In genomic region chr2:118926998-118927739, GRCm38 (mm10) we compare ENCODE assay signal across 8 mouse cellular contexts. TPM values are rescaled to one million over a fixed set of nuclear protein-coding genes. Genes with fewer than 3 reads are reported as not detected.
DNase-seq lines count a peak whose midpoint lies in the region; ATAC-seq and TF ChIP-seq lines count a peak whose summit lies in the region.

No protein-coding gene starts in this region.

- intact Hi-C loops in gastrocnemius, adult 2 months (cut with DNase I): no loop called here
- intact Hi-C loops in gastrocnemius, postnatal 14 days (cut with DNase I; ENCODE audit: low total_unique reads): no loop called here
- intact Hi-C loops in left cerebral cortex, postnatal 14 days (cut with DNase I): no loop called here

- in situ Hi-C loops in ES-E14 (cut with MboI; ENCODE audit: low sequenced_read_pairs in 2 of 2, unreplicated experiment in 2 of 2): no loop called here

- peak overlapping the region; percentile 85 for H3K27ac ChIP-seq in gastrocnemius, adult 2 months
- no peak overlapping the region for H3K27ac ChIP-seq in ES-E14 (ENCODE audit: insufficient read depth, low read depth, low read length, poor library complexity, severe bottlenecking)
- peak overlapping the region; percentile 36; the same call in 1 of the 2 replicates for H3K27ac ChIP-seq in heart, postnatal 0 days (ENCODE audit: low read depth)

- TF ChIP-seq EP300 in heart, postnatal 0 days (IDR thresholded peaks at IDR 0.05; ENCODE audit: low read depth): no peak

- no peak for TF ChIP-seq CTCF in gastrocnemius, adult 2 months (IDR thresholded peaks at IDR 0.05)
- no peak for TF ChIP-seq CTCF in heart, postnatal 0 days (IDR thresholded peaks at IDR 0.05; ENCODE audit: low read depth)

- peaks cover 2 to 3% of the 10 kb centered on the region in 2 experiments; a peak in 1 of 4 replicates for H3K4me1 ChIP-seq in ES-E14 (ENCODE audit: control insufficient read depth in 2 of 2, insufficient read depth in 2 of 2, low read length in 2 of 2, poor library complexity in 1 of 2)
- peaks cover 11% of the 10 kb centered on the region for H3K4me1 ChIP-seq in heart, postnatal 0 days (ENCODE audit: control insufficient read depth, insufficient read depth)
- H3K4me1 ChIP-seq in megakaryocyte, embryonic 14.5 days: peaks cover 31% of the 10 kb centered on the region

- H3K4me2 ChIP-seq in heart, postnatal 0 days (ENCODE audit: low read depth, low read length): peak overlapping the region; percentile 88

- WGBS in heart, postnatal 0 days: 27% methylated on average over 31 of the region's 31 CpGs

- H3K4me3 ChIP-seq in gastrocnemius, adult 2 months: peak overlapping the region; percentile 90
- H3K4me3 ChIP-seq in ES-E14 (ENCODE audit: insufficient read depth in 1 of 2, low read depth in 1 of 2, low read length in 2 of 2, poor library complexity in 1 of 2, severe bottlenecking in 1 of 2): peak overlapping the region; percentile 72 to 80
- peak overlapping the region; percentile 78 for H3K4me3 ChIP-seq in heart, postnatal 0 days (ENCODE audit: low read depth, low read length)
- H3K4me3 ChIP-seq in megakaryocyte, embryonic 14.5 days (replicated peaks): peak overlapping the region; percentile 93

- no peaks in the 10 kb centered on the region for H3K9me3 ChIP-seq in ES-E14 (ENCODE audit: control insufficient read depth, insufficient read depth, low read depth, low read length)
- H3K9me3 ChIP-seq in heart, postnatal 0 days (replicated peaks; ENCODE audit: control insufficient read depth, low read length): no peaks in the 10 kb centered on the region
- H3K9me3 ChIP-seq in megakaryocyte, embryonic 14.5 days: no peaks in the 10 kb centered on the region

- no peaks in the 10 kb centered on the region for H3K27me3 ChIP-seq in heart, postnatal 0 days (ENCODE audit: control insufficient read depth, insufficient read depth, low read length)
- peaks cover 26% of the 10 kb centered on the region for H3K27me3 ChIP-seq in megakaryocyte, embryonic 14.5 days (replicated peaks)

- DNase-seq in gastrocnemius, adult 2 months: no peak
- no peak for DNase-seq in gastrocnemius, postnatal 14 days
- DNase-seq in ES-E14 (ENCODE audit: low read depth, low spot score): no peak
- no peak for DNase-seq in heart, postnatal 0 days (ENCODE audit: low spot score)
- DNase-seq in adrenal gland, adult (ENCODE audit: inconsistent age in 2 of 2, low spot score in 1 of 2): no peak
- DNase-seq in left cerebral cortex, postnatal 14 days (ENCODE audit: low spot score in 2 of 2): no peak

- peaks cover 7% of the 10 kb centered on the region; the same call in 1 of the 2 replicates for H3K36me3 ChIP-seq in ES-E14 (ENCODE audit: control insufficient read depth, insufficient read depth, low read length, poor library complexity, severe bottlenecking)
- peaks cover 7% of the 10 kb centered on the region; the same call in 1 of the 2 replicates for H3K36me3 ChIP-seq in heart, postnatal 0 days (replicated peaks; ENCODE audit: control insufficient read depth, insufficient read depth, low read length)
- peaks cover 33% of the 10 kb centered on the region for H3K36me3 ChIP-seq in megakaryocyte, embryonic 14.5 days (replicated peaks; ENCODE audit: low read length)

- H3K9ac ChIP-seq in ES-E14 (ENCODE audit: insufficient read depth, low read depth, low read length, poor library complexity, severe bottlenecking): peak overlapping the region; percentile 62
- H3K9ac ChIP-seq in heart, postnatal 0 days (replicated peaks; ENCODE audit: low read depth, low read length): peak overlapping the region; percentile 73

- ATAC-seq in heart, postnatal 0 days (ENCODE audit: insufficient read depth, low read depth): no peak
- ATAC-seq in CD4-positive, CD25-positive, alpha-beta regulatory T cell, adult 4 months: no peak

TF ChIP-seq in ES-E14, 5 proteins besides CTCF, POLR2A, EP300 and RAD21:
- TF ChIP-seq CHD2 (IDR thresholded peaks at IDR 0.05; ENCODE audit: low read depth, low read length) (no peak), HCFC1 (IDR thresholded peaks at IDR 0.05; ENCODE audit: borderline replicate concordance, insufficient read depth, low read length) (no peak), ZC3H11A (IDR thresholded peaks at IDR 0.05; ENCODE audit: borderline replicate concordance, low read depth, low read length) (no peak), MAFK (IDR thresholded peaks at IDR 0.05; ENCODE audit: insufficient read depth, low read depth, low read length) (no peak), ZNF384 (IDR thresholded peaks at IDR 0.05; ENCODE audit: low read depth, low read length) (no peak)

RNA-seq across cellular contexts. Expression of gene Chst14, which starts 0.9 kb away (rescaled TPM):
- 1 to 10 TPM; 1.6 to 2.3 TPM for total RNA-seq in gastrocnemius, adult 2 months (2021)
- total RNA-seq in gastrocnemius, postnatal 14 days (2021): 1 to 10 TPM; 5.8 to 6.2 TPM
- total RNA-seq in ES-E14 (2012; rRNA removed): 6.1 and 8.3 TPM in 2 replicates
- total RNA-seq in heart, postnatal 0 days (2014; rRNA removed; ENCODE audit: low replicate concordance): 10.8 and 15.3 TPM in 2 replicates
- polyA plus RNA-seq in heart, postnatal 0 days (2015; fragmentation: Nextera tagmentation; extraction: Ambion mirVana): 12.8 and 14.3 TPM in 2 replicates
- polyA plus RNA-seq in megakaryocyte, embryonic 14.5 days (2012; ENCODE audit: insufficient read depth, low replicate concordance): 0.81 and 2.1 TPM in 2 replicates
- 1 to 10 TPM in 1 of 2 experiments, under 1 TPM in 1; 0.96 to 1.5 TPM for polyA plus RNA-seq in CD4-positive, CD25-positive, alpha-beta regulatory T cell, adult 4 months (2017; shearing (Covaris generic))
- 1 to 10 TPM; 2.3 to 2.4 TPM for total RNA-seq in left cerebral cortex, postnatal 14 days (2021)

RNA-seq across cellular contexts. Expression of gene Bahd1, which starts 27.0 kb away (rescaled TPM):
- 1 to 10 TPM; 5.2 to 6.4 TPM for total RNA-seq in gastrocnemius, adult 2 months (2021)
- 1 to 10 TPM; 4.9 to 5.0 TPM for total RNA-seq in gastrocnemius, postnatal 14 days (2021)
- 6.0 and 7.7 TPM in 2 replicates for total RNA-seq in ES-E14 (2012; rRNA removed)
- total RNA-seq in heart, postnatal 0 days (2014; rRNA removed; ENCODE audit: low replicate concordance): 9.4 and 11.7 TPM in 2 replicates
- 1.6 and 1.9 TPM in 2 replicates for polyA plus RNA-seq in heart, postnatal 0 days (2015; fragmentation: Nextera tagmentation; extraction: Ambion mirVana)
- polyA plus RNA-seq in megakaryocyte, embryonic 14.5 days (2012; ENCODE audit: insufficient read depth, low replicate concordance): 11.5 and 14.8 TPM in 2 replicates
- 1 to 10 TPM; 2.5 to 3.8 TPM for polyA plus RNA-seq in CD4-positive, CD25-positive, alpha-beta regulatory T cell, adult 4 months (2017; shearing (Covaris generic))
- total RNA-seq in left cerebral cortex, postnatal 14 days (2021): 10 to 100 TPM; 35.8 to 37.5 TPM
